Mouse (Mus musculus): ENCODE measurements at regions not wholly inside any gene's neighbourhood (a gene's known extent, or its start where the extent isn't known, plus 50 kb on each side); places are given as distances from the start of the nearest gene placed in this dataset.

- H3K36me3 ChIP-seq (ENCODE audit: insufficient read depth, low read length) = no peaks in the 10 kb centered on the region
- no peak overlapping the region for H3K9ac ChIP-seq (ENCODE audit: low read depth, low read length)
- TF ChIP-seq CTCF (IDR thresholded peaks at IDR 0.05; ENCODE audit: low read depth) = no peak
- ATAC-seq (replicated peaks; ENCODE audit: low FRiP score, low read depth) = no peak
- no peaks in the 10 kb centered on the region for H3K4me1 ChIP-seq (replicated peaks; ENCODE audit: insufficient read depth, low read length)
- no peak for DNase-seq (ENCODE audit: low spot score)
- no peaks in the 10 kb centered on the region for H3K9me3 ChIP-seq (replicated peaks; ENCODE audit: low read length)
- no peak overlapping the region for H3K27ac ChIP-seq
- no peaks in the 10 kb centered on the region for H3K27me3 ChIP-seq (ENCODE audit: insufficient read depth, low read length)
- H3K4me3 ChIP-seq (replicated peaks; ENCODE audit: low read depth, low read length) = no peak overlapping the region
- no peak overlapping the region for H3K4me2 ChIP-seq (ENCODE audit: low read length)
- WGBS = 90% methylated on average over 11 of the region's 11 CpGs
Measured at GRCm38 (mm10) chr1:128758802-128759481, 166.8 kb upstream of the Cxcr4 start.

GRCm38 (mm10) chr1:128758294-128758801 lies 166.3 kb upstream of the Cxcr4 start:
- Histone ChIP-seq H3K36me3 (ENCODE audit: insufficient read depth, low read length) (no peaks in the 10 kb centered on the region), H3K27ac (no peak overlapping the region), H3K27me3 (ENCODE audit: insufficient read depth, low read length) (no peaks in the 10 kb centered on the region), H3K4me1 (replicated peaks; ENCODE audit: insufficient read depth, low read length) (no peaks in the 10 kb centered on the region), H3K4me2 (ENCODE audit: low read length) (no peak overlapping the region), H3K9me3 (replicated peaks; ENCODE audit: low read length) (no peaks in the 10 kb centered on the region), H3K9ac (ENCODE audit: low read depth, low read length) (no peak overlapping the region), H3K4me3 (replicated peaks; ENCODE audit: low read depth, low read length) (no peak overlapping the region)
- DNase-seq (ENCODE audit: low spot score) = no peak
- WGBS = 76% methylated on average over 13 of the region's 13 CpGs
- no peak for TF ChIP-seq CTCF (IDR thresholded peaks at IDR 0.05; ENCODE audit: low read depth)
- ATAC-seq (replicated peaks; ENCODE audit: low FRiP score, low read depth) = no peak

DNA sequence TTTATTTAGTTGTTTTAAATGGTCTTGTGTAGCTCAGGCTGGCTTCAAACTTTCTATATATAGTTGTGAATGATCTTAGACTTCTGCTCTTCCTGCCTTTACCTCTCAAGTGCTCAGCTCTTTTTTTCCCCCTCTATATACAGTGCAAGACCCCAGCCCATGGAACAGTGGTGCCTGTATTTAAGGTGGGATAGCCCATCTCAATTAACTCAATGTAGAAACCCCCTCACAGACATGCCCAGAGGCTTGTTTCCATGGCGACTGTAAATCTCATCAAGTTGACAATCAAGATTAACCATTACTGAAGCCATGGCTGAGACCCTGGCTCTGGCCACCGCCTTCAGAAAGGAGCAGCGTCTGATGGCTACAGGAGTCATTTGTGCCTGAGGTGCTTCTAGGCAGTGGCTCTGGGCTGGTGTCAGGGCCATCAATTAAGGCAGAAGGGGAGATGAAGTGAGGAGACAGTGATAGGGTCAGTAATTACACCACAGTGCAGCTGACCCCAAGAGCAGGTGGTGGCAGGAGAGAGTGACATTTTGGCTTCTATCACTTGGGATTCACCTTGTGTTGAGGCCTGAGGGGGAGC lies 161.4 kb upstream of the Cxcr4 start:
- H3K4me2 ChIP-seq (ENCODE audit: low read length) = no peak overlapping the region
- no peaks in the 10 kb centered on the region for H3K36me3 ChIP-seq (ENCODE audit: insufficient read depth, low read length)
- 44% methylated on average over 3 of the region's 3 CpGs for WGBS
- no peak overlapping the region for H3K27ac ChIP-seq
- no peaks in the 10 kb centered on the region for H3K27me3 ChIP-seq (ENCODE audit: insufficient read depth, low read length)
- no peaks in the 10 kb centered on the region; the same call in 1 of the 2 replicates for H3K4me1 ChIP-seq (replicated peaks; ENCODE audit: insufficient read depth, low read length)
- no peak for ATAC-seq (replicated peaks; ENCODE audit: low FRiP score, low read depth)
- no peak overlapping the region for H3K4me3 ChIP-seq (replicated peaks; ENCODE audit: low read depth, low read length)
- no peak overlapping the region for H3K9ac ChIP-seq (ENCODE audit: low read depth, low read length)
- DNase-seq (ENCODE audit: low spot score) = no peak
- TF ChIP-seq CTCF (IDR thresholded peaks at IDR 0.05; ENCODE audit: low read depth) = no peak
- no peaks in the 10 kb centered on the region for H3K9me3 ChIP-seq (replicated peaks; ENCODE audit: low read length)

GRCm38 (mm10) chr1:128749437-128749994 lies 157.4 kb upstream of the Cxcr4 start:
- H3K4me1 ChIP-seq (replicated peaks; ENCODE audit: insufficient read depth, low read length) = no peaks in the 10 kb centered on the region; the same call in 1 of the 2 replicates
- H3K27ac ChIP-seq = no peak overlapping the region
- H3K4me3 ChIP-seq (replicated peaks; ENCODE audit: low read depth, low read length) = no peak overlapping the region
- H3K9ac ChIP-seq (ENCODE audit: low read depth, low read length) = no peak overlapping the region
- H3K27me3 ChIP-seq (ENCODE audit: insufficient read depth, low read length) = no peaks in the 10 kb centered on the region
- peak; percentile 45 for DNase-seq (ENCODE audit: low spot score)
- no peaks in the 10 kb centered on the region for H3K9me3 ChIP-seq (replicated peaks; ENCODE audit: low read length)
- no peaks in the 10 kb centered on the region for H3K36me3 ChIP-seq (ENCODE audit: insufficient read depth, low read length)
- no peak overlapping the region for H3K4me2 ChIP-seq (ENCODE audit: low read length)
- WGBS = 26% methylated on average over 5 of the region's 5 CpGs
- no peak for TF ChIP-seq CTCF (IDR thresholded peaks at IDR 0.05; ENCODE audit: low read depth)
- peak; percentile 46; the same call in 1 of the 2 replicates for ATAC-seq (replicated peaks; ENCODE audit: low FRiP score, low read depth)

GRCm38 (mm10) chr1:128747196-128747790 lies 155.2 kb upstream of the Cxcr4 start:
- no peak for DNase-seq (ENCODE audit: low spot score)

GRCm38 (mm10) chr1:128746461-128747009 lies 154.4 kb upstream of the Cxcr4 start:
- WGBS = 74% methylated on average over 3 of the region's 3 CpGs
- TF ChIP-seq CTCF (IDR thresholded peaks at IDR 0.05; ENCODE audit: low read depth) = 0 out of 2 replicates have a peak, but pooled peaks have one; percentile 7
- H3K27ac ChIP-seq = no peak overlapping the region
- H3K4me1 ChIP-seq (replicated peaks; ENCODE audit: insufficient read depth, low read length) = no peaks in the 10 kb centered on the region; the same call in 1 of the 2 replicates
- H3K27me3 ChIP-seq (ENCODE audit: insufficient read depth, low read length) = no peaks in the 10 kb centered on the region
- no peak for ATAC-seq (replicated peaks; ENCODE audit: low FRiP score, low read depth)
- no peak overlapping the region for H3K4me2 ChIP-seq (ENCODE audit: low read length)
- H3K9ac ChIP-seq (ENCODE audit: low read depth, low read length) = no peak overlapping the region
- no peaks in the 10 kb centered on the region for H3K36me3 ChIP-seq (ENCODE audit: insufficient read depth, low read length)
- no peak overlapping the region for H3K4me3 ChIP-seq (replicated peaks; ENCODE audit: low read depth, low read length)
- no peak for DNase-seq (ENCODE audit: low spot score)
- H3K9me3 ChIP-seq (replicated peaks; ENCODE audit: low read length) = no peaks in the 10 kb centered on the region

More at GRCm38 (mm10) chr1:128747196-128747790, 155.2 kb upstream of the Cxcr4 start:
- H3K27me3 ChIP-seq (ENCODE audit: insufficient read depth, low read length) = no peaks in the 10 kb centered on the region
- H3K4me2 ChIP-seq (ENCODE audit: low read length) = no peak overlapping the region
- H3K4me3 ChIP-seq (replicated peaks; ENCODE audit: low read depth, low read length) = no peak overlapping the region
- H3K9me3 ChIP-seq (replicated peaks; ENCODE audit: low read length) = no peaks in the 10 kb centered on the region
- H3K36me3 ChIP-seq (ENCODE audit: insufficient read depth, low read length) = no peaks in the 10 kb centered on the region
- H3K27ac ChIP-seq = no peak overlapping the region
- H3K9ac ChIP-seq (ENCODE audit: low read depth, low read length) = no peak overlapping the region
- no peak for TF ChIP-seq CTCF (IDR thresholded peaks at IDR 0.05; ENCODE audit: low read depth)
- ATAC-seq (replicated peaks; ENCODE audit: low FRiP score, low read depth) = no peak
- 91% methylated on average over 12 of the region's 12 CpGs for WGBS
- H3K4me1 ChIP-seq (replicated peaks; ENCODE audit: insufficient read depth, low read length) = no peaks in the 10 kb centered on the region; the same call in 1 of the 2 replicates
